7 mouse cellular contexts compared by ENCODE assay signal in genomic region chr19:29361468-29362130, GRCm38 (mm10). TPM values are rescaled to one million over a fixed set of nuclear protein-coding genes. Genes with fewer than 3 reads are reported as not detected.
DNase-seq lines count a peak whose midpoint lies in the region; ATAC-seq lines count a peak whose summit lies in the region.

No protein-coding gene starts in this region.

- H3K4me2 ChIP-seq in embryonic facial prominence, embryonic 12.5 days (replicated peaks) = peak overlapping the region; percentile 54
- H3K4me2 ChIP-seq in limb, embryonic 13.5 days (replicated peaks) = peak overlapping the region; percentile 83
- peak overlapping the region; percentile 63 for H3K4me2 ChIP-seq in midbrain, embryonic 16.5 days (ENCODE audit: low read length)

- H3K4me3 ChIP-seq in embryonic facial prominence, embryonic 12.5 days = peak overlapping the region; percentile 56
- peak overlapping the region; percentile 67 for H3K4me3 ChIP-seq in limb, embryonic 13.5 days
- H3K4me3 ChIP-seq in midbrain, embryonic 16.5 days (ENCODE audit: low read depth, low read length) = peak overlapping the region; percentile 67

- 2% methylated on average over 33 of the region's 33 CpGs for WGBS in embryonic facial prominence, embryonic 12.5 days
- 3% methylated on average over 33 of the region's 33 CpGs for WGBS in limb, embryonic 13.5 days
- WGBS in midbrain, embryonic 16.5 days = 2% methylated on average over 33 of the region's 33 CpGs

- peak; percentile 97 for ATAC-seq in embryonic facial prominence, embryonic 12.5 days (ENCODE audit: insufficient number of reproducible peaks, insufficient read depth, low FRiP score, low TSS enrichment)
- ATAC-seq in limb, embryonic 13.5 days (ENCODE audit: low FRiP score, low read depth) = peak; percentile 99
- ATAC-seq in midbrain, embryonic 16.5 days = peak; percentile 100

- H3K27me3 ChIP-seq in embryonic facial prominence, embryonic 12.5 days = no peaks in the 10 kb centered on the region
- H3K27me3 ChIP-seq in limb, embryonic 13.5 days = peaks cover 5% of the 10 kb centered on the region; the same call in 1 of the 2 replicates
- H3K27me3 ChIP-seq in midbrain, embryonic 16.5 days (ENCODE audit: control insufficient read depth, insufficient read depth, low read depth, low read length) = no peaks in the 10 kb centered on the region

- DNase-seq in adrenal gland, postnatal 25 days = peak; percentile 92
- DNase-seq in heart, adult 18-20 months = peak; percentile 92 to 96
- peak; percentile 91 to 92 for DNase-seq in kidney, adult 8-10 months
- DNase-seq in spleen, postnatal 10 days (ENCODE audit: low spot score in 2 of 2) = peak; percentile 73 to 90

- no peaks in the 10 kb centered on the region for H3K4me1 ChIP-seq in embryonic facial prominence, embryonic 12.5 days
- H3K4me1 ChIP-seq in limb, embryonic 13.5 days = peaks cover 15% of the 10 kb centered on the region
- peaks cover 18% of the 10 kb centered on the region for H3K4me1 ChIP-seq in midbrain, embryonic 16.5 days (ENCODE audit: control insufficient read depth, insufficient read depth, low read length)

- H3K9ac ChIP-seq in embryonic facial prominence, embryonic 12.5 days = peak overlapping the region; percentile 52
- H3K9ac ChIP-seq in limb, embryonic 13.5 days = peak overlapping the region; percentile 71
- H3K9ac ChIP-seq in midbrain, embryonic 16.5 days (ENCODE audit: low read depth, low read length) = peak overlapping the region; percentile 80

- peaks cover 5% of the 10 kb centered on the region; the same call in 1 of the 2 replicates for H3K36me3 ChIP-seq in embryonic facial prominence, embryonic 12.5 days
- H3K36me3 ChIP-seq in limb, embryonic 13.5 days = peaks cover 6% of the 10 kb centered on the region; the same call in 1 of the 2 replicates
- no peaks in the 10 kb centered on the region for H3K36me3 ChIP-seq in midbrain, embryonic 16.5 days (ENCODE audit: control insufficient read depth, insufficient read depth, low read length)

- no peaks in the 10 kb centered on the region for H3K9me3 ChIP-seq in embryonic facial prominence, embryonic 12.5 days
- H3K9me3 ChIP-seq in limb, embryonic 13.5 days = no peaks in the 10 kb centered on the region
- no peaks in the 10 kb centered on the region for H3K9me3 ChIP-seq in midbrain, embryonic 16.5 days (replicated peaks; ENCODE audit: control insufficient read depth, low read length, poor library complexity, severe bottlenecking)

- no peak overlapping the region for H3K27ac ChIP-seq in embryonic facial prominence, embryonic 12.5 days
- H3K27ac ChIP-seq in limb, embryonic 13.5 days = no peak overlapping the region
- H3K27ac ChIP-seq in midbrain, embryonic 16.5 days (ENCODE audit: low read length) = peak overlapping the region; percentile 75

RNA-seq across cellular contexts. Expression of gene Plgrkt, which starts 5.6 kb away (rescaled TPM):
- 66.1 and 99.7 TPM in 2 replicates for total RNA-seq in adrenal gland, postnatal 25 days (2021)
- polyA plus RNA-seq in embryonic facial prominence, embryonic 12.5 days (2016; fragmentation: Nextera tagmentation; extraction: Ambion mirVana) = 69.4 and 72.8 TPM in 2 replicates
- 10 to 100 TPM; 26.8 to 27.8 TPM for total RNA-seq in heart, adult 18-20 months (2021)
- polyA plus RNA-seq in limb, embryonic 13.5 days (2015; fragmentation: Nextera tagmentation; extraction: Ambion mirVana) = 58.1 and 58.2 TPM in 2 replicates
- 82.4 and 84.1 TPM in 2 replicates for polyA plus RNA-seq in midbrain, embryonic 16.5 days (2015; fragmentation: Nextera tagmentation; extraction: Ambion mirVana)

RNA-seq across cellular contexts. Expression of gene Cd274, which starts 5.7 kb away (rescaled TPM):
- 6.9 and 8.8 TPM in 2 replicates for total RNA-seq in adrenal gland, postnatal 25 days (2021)
- 0.14 and 0.32 TPM in 2 replicates for polyA plus RNA-seq in embryonic facial prominence, embryonic 12.5 days (2016; fragmentation: Nextera tagmentation; extraction: Ambion mirVana)
- 1 to 10 TPM; 2.6 to 9.4 TPM for total RNA-seq in heart, adult 18-20 months (2021)
- 0.04 and 0.05 TPM in 2 replicates for polyA plus RNA-seq in limb, embryonic 13.5 days (2015; fragmentation: Nextera tagmentation; extraction: Ambion mirVana)
- polyA plus RNA-seq in midbrain, embryonic 16.5 days (2015; fragmentation: Nextera tagmentation; extraction: Ambion mirVana) = 0.71 and 0.93 TPM in 2 replicates

RNA-seq across cellular contexts. Expression of gene Rln1, which starts 27.1 kb away (rescaled TPM):
- total RNA-seq in adrenal gland, postnatal 25 days (2021) = not detected in 2 replicates
- 0.45 and 0.46 TPM in 2 replicates for polyA plus RNA-seq in embryonic facial prominence, embryonic 12.5 days (2016; fragmentation: Nextera tagmentation; extraction: Ambion mirVana)
- not detected for total RNA-seq in heart, adult 18-20 months (2021)
- polyA plus RNA-seq in limb, embryonic 13.5 days (2015; fragmentation: Nextera tagmentation; extraction: Ambion mirVana) = 0.20 TPM in 1 of 2 replicates, not detected in the other
- polyA plus RNA-seq in midbrain, embryonic 16.5 days (2015; fragmentation: Nextera tagmentation; extraction: Ambion mirVana) = 3.7 and 4.3 TPM in 2 replicates

RNA-seq across cellular contexts. Expression of gene Insl6, which starts 36.4 kb away (rescaled TPM):
- total RNA-seq in adrenal gland, postnatal 25 days (2021) = 0.79 TPM in 1 of 2 replicates, not detected in the other
- polyA plus RNA-seq in embryonic facial prominence, embryonic 12.5 days (2016; fragmentation: Nextera tagmentation; extraction: Ambion mirVana) = 3.9 and 9.0 TPM in 2 replicates
- under 1 TPM; 0.40 to 0.72 TPM for total RNA-seq in heart, adult 18-20 months (2021)
- polyA plus RNA-seq in limb, embryonic 13.5 days (2015; fragmentation: Nextera tagmentation; extraction: Ambion mirVana) = 7.6 and 8.0 TPM in 2 replicates
- 0.82 and 1.4 TPM in 2 replicates for polyA plus RNA-seq in midbrain, embryonic 16.5 days (2015; fragmentation: Nextera tagmentation; extraction: Ambion mirVana)

RNA-seq across cellular contexts. Expression of gene Pdcd1lg2, which starts 49.1 kb away (rescaled TPM):
- not detected in 2 replicates for total RNA-seq in adrenal gland, postnatal 25 days (2021)
- polyA plus RNA-seq in embryonic facial prominence, embryonic 12.5 days (2016; fragmentation: Nextera tagmentation; extraction: Ambion mirVana) = 0.15 TPM in 1 of 2 replicates, not detected in the other
- total RNA-seq in heart, adult 18-20 months (2021) = under 1 TPM in 1 of 2 experiments, not detected in 1; 0.15 TPM
- polyA plus RNA-seq in limb, embryonic 13.5 days (2015; fragmentation: Nextera tagmentation; extraction: Ambion mirVana) = not detected in 2 replicates
- not detected in 2 replicates for polyA plus RNA-seq in midbrain, embryonic 16.5 days (2015; fragmentation: Nextera tagmentation; extraction: Ambion mirVana)
